Mouse (Mus musculus) G1E (cell line): ENCODE measurements around the gene Tas2r104.

Experiments
- CTCF ChIP-seq: IDR thresholded peaks from 2 replicates; pipeline ENCODE4 v1.5.1; 2012; ENCODE audit warnings: low read depth, low read length, inconsistent platforms, mixed read lengths
- GATA1 ChIP-seq: IDR thresholded peaks from 2 replicates; pipeline ENCODE4 v1.6.1; 2012; ENCODE audit warnings: borderline replicate concordance, low read length, inconsistent platforms, mixed read lengths
- GATA2 ChIP-seq: IDR thresholded peaks from 2 replicates; pipeline ENCODE4 v1.6.1; 2012; ENCODE audit warnings: low read depth, low read length, inconsistent platforms, borderline replicate concordance
- POLR2AphosphoS5 ChIP-seq: IDR thresholded peaks from 2 replicates; pipeline ENCODE4 v1.6.1; 2012; ENCODE audit warnings: low read depth, low read length, inconsistent platforms; ENCODE audit not compliant: insufficient replicate concordance
- TAL1 ChIP-seq: conservative IDR thresholded peaks from 2 replicates; pipeline ENCODE4 v1.6.1; 2012; ENCODE audit warnings: low read depth, low read length, inconsistent platforms, mixed read lengths

DNA sequence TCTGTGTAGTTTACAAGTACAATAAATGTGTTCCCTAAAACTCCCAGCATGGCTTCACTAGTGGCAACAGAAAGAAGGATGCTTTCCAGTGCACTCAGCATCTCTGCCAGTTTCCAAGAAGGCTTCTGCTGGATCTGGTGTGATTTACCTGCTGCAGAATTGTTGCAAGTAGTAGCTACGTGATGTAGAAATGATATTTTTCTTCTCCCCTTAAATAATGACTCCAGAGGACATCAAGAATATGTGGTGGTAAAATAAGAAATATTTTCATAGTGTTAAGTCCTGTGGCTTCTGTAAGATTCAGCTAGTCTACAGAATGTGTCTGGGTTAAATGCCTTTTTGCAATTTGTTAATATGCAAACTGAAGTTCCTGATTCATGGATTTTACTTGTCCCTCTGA is at the start of gene Tas2r104:
- no peak for TF ChIP-seq CTCF
- TF ChIP-seq GATA1 = no peak
- TF ChIP-seq TAL1 = no peak
- no peak for TF ChIP-seq GATA2
- no peak for TF ChIP-seq POLR2AphosphoS5
